ENCODE assay signal across 9 mouse cellular contexts in genomic region chr9:50555094-50555446, GRCm38 (mm10). TPM values are rescaled to one million over a fixed set of nuclear protein-coding genes. Genes with fewer than 3 reads are reported as not detected.
DNase-seq lines count a peak whose midpoint lies in the region; ATAC-seq and TF ChIP-seq lines count a peak whose summit lies in the region.
"Had no signal": no experiment of that assay in that cellular context is flagged by ENCODE, and none has a peak within 500 bp of the region (broad histone marks: within the 10 kb centered on the region; RNA-seq: fewer than 3 reads in every experiment).

Gene Bco2, minus strand, starts transcription at chr9:50555181.

- no peaks in the 10 kb centered on the region for H3K9me3 ChIP-seq in CH12.LX (replicated peaks; ENCODE audit: low read length)
- H3K9me3 ChIP-seq in forebrain, embryonic 16.5 days (ENCODE audit: control insufficient read depth, low read length): no peaks in the 10 kb centered on the region
- H3K9me3 ChIP-seq in liver, embryonic 11.5 days (ENCODE audit: control insufficient read depth, low read length): no peaks in the 10 kb centered on the region

- peak within 1 kb of the TSS; percentile 54 for H3K27ac ChIP-seq in CH12.LX (ENCODE audit: insufficient read depth, low read depth)
- peak within 1 kb of the TSS; percentile 79 for H3K27ac ChIP-seq in forebrain, embryonic 16.5 days (ENCODE audit: low read length)
- H3K27ac ChIP-seq in liver, embryonic 11.5 days (ENCODE audit: low read depth, low read length): no peak within 1 kb of the TSS

- no peak for TF ChIP-seq RAD21 in CH12.LX (IDR thresholded peaks at IDR 0.05; ENCODE audit: low read depth, low read length)

- no peak for TF ChIP-seq CTCF in CH12.LX (conservative IDR thresholded peaks at IDR 0.05 in 1 of 2, IDR thresholded peaks at IDR 0.05 in 1 of 2; ENCODE audit: low read depth in 2 of 2, low read length in 2 of 2)

- H3K4me1 ChIP-seq in CH12.LX (ENCODE audit: control insufficient read depth in 1 of 2, insufficient read depth in 2 of 2): peaks cover 16 to 39% of the 10 kb centered on the region in 2 experiments
- H3K4me1 ChIP-seq in forebrain, embryonic 16.5 days (replicated peaks; ENCODE audit: control insufficient read depth, insufficient read depth, low read length): peaks cover 13% of the 10 kb centered on the region
- no peaks in the 10 kb centered on the region for H3K4me1 ChIP-seq in liver, embryonic 11.5 days (replicated peaks; ENCODE audit: control insufficient read depth, insufficient read depth, low read length)

- H3K36me3 ChIP-seq in CH12.LX (replicated peaks in 1 of 2; ENCODE audit: control insufficient read depth in 1 of 2, insufficient read depth in 1 of 2, low read length in 1 of 2): no peaks in the 10 kb centered on the region
- no peaks in the 10 kb centered on the region for H3K36me3 ChIP-seq in forebrain, embryonic 16.5 days (ENCODE audit: control insufficient read depth, insufficient read depth)
- no peaks in the 10 kb centered on the region for H3K36me3 ChIP-seq in liver, embryonic 11.5 days (ENCODE audit: control insufficient read depth, insufficient read depth, low read length)

- TF ChIP-seq POLR2A in CH12.LX (IDR thresholded peaks at IDR 0.05; ENCODE audit: low read depth, low read length): no peak

- peaks cover 3% of the 10 kb centered on the region for H3K27me3 ChIP-seq in CH12.LX (replicated peaks)
- no peaks in the 10 kb centered on the region for H3K27me3 ChIP-seq in forebrain, embryonic 16.5 days (replicated peaks; ENCODE audit: control insufficient read depth, insufficient read depth, low read length)
- H3K27me3 ChIP-seq in liver, embryonic 11.5 days (replicated peaks; ENCODE audit: control insufficient read depth, insufficient read depth, low read length): no peaks in the 10 kb centered on the region

- 0 out of 2 replicates have a peak, but pooled peaks cover 2% of the 10 kb centered on the region for H3K79me2 ChIP-seq in CH12.LX (replicated peaks; ENCODE audit: control insufficient read depth, extremely low read depth, insufficient read depth, poor library complexity, severe bottlenecking)

- peak within 1 kb of the TSS in 2 of 3 experiments; percentile 10 to 30 for H3K4me3 ChIP-seq in CH12.LX (replicated peaks in 1 of 3; ENCODE audit: low read depth in 2 of 3, low read length in 2 of 3, poor library complexity in 1 of 3)
- H3K4me3 ChIP-seq in forebrain, embryonic 16.5 days (replicated peaks; ENCODE audit: low read length): peak within 1 kb of the TSS; percentile 37
- no peak within 1 kb of the TSS for H3K4me3 ChIP-seq in liver, embryonic 11.5 days (ENCODE audit: low read depth, low read length)
- H3K4me3 ChIP-seq: erythroblast, embryonic 14.5 days had no signal

- no peak for TF ChIP-seq EP300 in CH12.LX (IDR thresholded peaks at IDR 0.05; ENCODE audit: low read length)

- in situ Hi-C loops in CH12.LX (cut with MboI; ENCODE audit: low pct_ligation_motif_present, low pct_unique_long_range_greater_than_20kb, low sequenced_read_pairs): no loop called here

- no peak within 1 kb of the TSS for H3K9ac ChIP-seq in CH12.LX (ENCODE audit: insufficient read depth, low read depth)
- H3K9ac ChIP-seq in forebrain, embryonic 16.5 days (replicated peaks; ENCODE audit: low read depth, low read length): peak within 1 kb of the TSS; percentile 59
- H3K9ac ChIP-seq in liver, embryonic 11.5 days (ENCODE audit: low read depth, low read length): no peak within 1 kb of the TSS

- dilution Hi-C loops in CH12.LX (cut with MboI; ENCODE audit: extremely low pct_ligation_motif_present, extremely low pct_unique_long_range_greater_than_20kb, low sequenced_read_pairs): no loop called here

- 3% methylated on average over 2 of the region's 2 CpGs for WGBS in forebrain, embryonic 16.5 days
- WGBS in liver, embryonic 11.5 days: 55% methylated on average over 2 of the region's 2 CpGs

- H3K4me2 ChIP-seq in CH12.LX (ENCODE audit: insufficient read depth, low read depth, poor library complexity, severe bottlenecking): peak within 1 kb of the TSS; percentile 94
- H3K4me2 ChIP-seq in forebrain, embryonic 16.5 days (ENCODE audit: low read length): peak within 1 kb of the TSS; percentile 53
- peak within 1 kb of the TSS; percentile 33; the same call in 1 of the 2 replicates for H3K4me2 ChIP-seq in liver, embryonic 11.5 days

- DNase-seq in frontal cortex, postnatal 14 days (ENCODE audit: low spot score in 2 of 2): no peak
- no peak for DNase-seq in CH12.LX (ENCODE audit: extremely low read depth)
- DNase-seq in liver, embryonic 11.5 days (ENCODE audit: low spot score): no peak
- no peak for DNase-seq in ovary, postnatal 14 days (ENCODE audit: low spot score)
- no peak for DNase-seq in ovary, adult 18-20 months (ENCODE audit: low spot score)
- no peak for DNase-seq in cerebellum, adult 9-11 months

- ATAC-seq in frontal cortex, adult (ENCODE audit: low TSS enrichment): peak; percentile 36
- ATAC-seq in forebrain, embryonic 16.5 days: peak; percentile 57
- ATAC-seq in liver, embryonic 11.5 days (replicated peaks; ENCODE audit: low FRiP score): no peak

TF ChIP-seq in CH12.LX, 34 proteins besides CTCF, POLR2A, EP300 and RAD21:
- TF ChIP-seq TBP (conservative IDR thresholded peaks at IDR 0.05; ENCODE audit: low read depth, low read length): no peak
- TF ChIP-seq KAT2A (IDR thresholded peaks at IDR 0.05; ENCODE audit: insufficient replicate concordance, low read length): no peak
- TF ChIP-seq ELF1 (IDR thresholded peaks at IDR 0.05; ENCODE audit: low read depth, low read length): no peak
- TF ChIP-seq MAZ (IDR thresholded peaks at IDR 0.05; ENCODE audit: low read depth, low read length): no peak
- TF ChIP-seq JUND (conservative IDR thresholded peaks at IDR 0.05; ENCODE audit: low read depth, low read length): no peak
- TF ChIP-seq ETS1 (conservative IDR thresholded peaks at IDR 0.05; ENCODE audit: low read depth, low read length): no peak
- TF ChIP-seq NRF1 (IDR thresholded peaks at IDR 0.05; ENCODE audit: low read depth, low read length): no peak
- TF ChIP-seq UBTF (IDR thresholded peaks at IDR 0.05; ENCODE audit: low read depth, low read length): no peak
- TF ChIP-seq POLR2AphosphoS2 (IDR thresholded peaks at IDR 0.05; ENCODE audit: low read depth, low read length): no peak
- TF ChIP-seq ZKSCAN1 (IDR thresholded peaks at IDR 0.05; ENCODE audit: borderline replicate concordance, low read depth, low read length): no peak
- 0 out of 2 replicates have a peak, but pooled peaks have one; percentile 29 for TF ChIP-seq CHD1 (IDR thresholded peaks at IDR 0.05; ENCODE audit: low read depth, low read length)
- 0 out of 2 replicates have a peak, but pooled peaks have one; percentile 2 for TF ChIP-seq MAFK (IDR thresholded peaks at IDR 0.05; ENCODE audit: insufficient replicate concordance, low read length)
- TF ChIP-seq MYC (IDR thresholded peaks at IDR 0.05; ENCODE audit: low read depth, low read length): no peak
TF ChIP-seq in CH12.LX: peak in this region for 2.

RNA-seq across cellular contexts. Expression of gene Bco2, which starts in this region (rescaled TPM):
- 1.2 and 1.3 TPM in 2 replicates for total RNA-seq in CH12.LX (2012; rRNA removed)
- 0.68 and 0.73 TPM in 2 replicates for total RNA-seq in CH12.LX (2014; rRNA removed)
- polyA plus RNA-seq in CH12.LX (2012; ENCODE audit: insufficient read length, low read depth): 0.53 and 0.93 TPM in 2 replicates
- polyA plus RNA-seq in forebrain, embryonic 16.5 days (2015; fragmentation: Nextera tagmentation; extraction: Ambion mirVana): 0.52 and 0.61 TPM in 2 replicates
- 0.22 and 0.27 TPM in 2 replicates for polyA plus RNA-seq in liver, embryonic 11.5 days (2014; fragmentation: Nextera tagmentation; extraction: Ambion mirVana)
- polyA plus RNA-seq: erythroblast, embryonic 14.5 days had no signal

Comparison
In these comparisons a context has a peak if more than half of its experiments do, and no peak if none do; other contexts are left out.
1. Peak in ATAC-seq, H3K4me3 ChIP-seq, H3K27ac ChIP-seq, H3K9ac ChIP-seq and H3K4me2 ChIP-seq in forebrain, embryonic 16.5 days; RNA of the gene not detected or under 1 TPM.
2. H3K4me2 ChIP-seq: peak in every context shown above with its lines; median percentile 94 in CH12.LX; 53 in forebrain, embryonic 16.5 days; 33 in liver, embryonic 11.5 days.